Mouse (Mus musculus) bone marrow macrophage, adult 2 months (primary cell): Measurements from ENCODE around the gene Tsen2. TPM values are rescaled to one million over a fixed set of nuclear protein-coding genes. Genes with fewer than 3 reads are reported as not detected.
A peak's percentile ranks its signal among the peaks of the same experiment; 100 is the strongest.

Source experiments
- H3K27ac ChIP-seq: 2 replicates; pipeline ENCODE4 v1.5.1; 2012; ENCODE audit warnings: low read depth, low read length; ENCODE audit not compliant: insufficient read depth
- H3K4me1 ChIP-seq: 2 replicates; pipeline ENCODE4 v1.6.1; 2012; ENCODE audit warnings: low read length; ENCODE audit not compliant: control insufficient read depth, insufficient read depth
- H3K4me3 ChIP-seq: 2 replicates; pipeline ENCODE4 v1.5.1; 2012; ENCODE audit warnings: mild to moderate bottlenecking, low read length, moderate library complexity; ENCODE audit not compliant: insufficient read depth
- CTCF ChIP-seq: IDR thresholded peaks from 2 replicates; pipeline ENCODE4 v1.5.1; 2012; ENCODE audit warnings: low read depth, mild to moderate bottlenecking, low read length, moderate library complexity
- POLR2A ChIP-seq: IDR thresholded peaks from 2 replicates; pipeline ENCODE4 v1.6.1; 2012; ENCODE audit warnings: mild to moderate bottlenecking, low read depth, low read length, borderline replicate concordance
- polyA plus RNA-seq: library from polyadenylated mRNA; stranded (reverse); fragments of >200 nt; gene quantifications from 2 replicates; pipeline ENCODE4 v1.2.4, GENCODE M21; 2012; ENCODE audit not compliant: missing spikeins, insufficient read depth, insufficient read length

Gene Tsen2
- polyA plus RNA-seq, 1 experiment, result 6.5 TPM

DNA sequence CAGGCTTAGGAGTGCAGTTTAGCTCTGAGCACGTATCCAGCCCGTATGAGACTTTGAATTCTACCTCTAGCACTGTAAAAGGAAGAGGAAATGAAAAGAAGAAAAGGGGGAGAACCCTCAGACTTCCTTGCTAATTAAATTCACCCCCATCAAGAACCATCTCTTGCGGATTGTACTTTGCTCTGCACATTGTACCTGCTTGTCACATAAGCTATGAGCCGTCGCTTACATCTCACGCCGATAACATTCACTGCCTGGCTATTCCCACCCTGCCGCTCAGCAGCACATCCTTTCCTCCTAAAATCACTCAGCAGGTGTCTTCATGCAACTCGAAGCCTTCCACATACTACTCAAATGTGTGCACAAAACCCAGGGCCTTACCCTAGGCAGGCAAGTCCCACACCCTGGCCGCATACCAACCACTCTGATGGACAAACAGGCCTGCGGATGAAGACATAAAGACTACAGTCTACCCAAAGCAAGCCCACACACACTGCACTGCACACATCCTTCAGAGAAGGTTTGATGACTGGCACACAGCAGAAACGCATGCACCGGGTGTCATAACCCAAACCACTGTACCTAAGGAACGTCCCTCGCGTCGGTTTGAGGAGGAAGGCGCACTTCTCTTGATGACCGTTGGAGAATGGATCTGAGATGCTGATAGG lies 47.4 kb downstream of the Tsen2 start:
- TF ChIP-seq POLR2A (no peak), CTCF (no peak)
- H3K4me3 ChIP-seq, result no peak overlapping the region
- H3K4me1 ChIP-seq, result no peaks in the 10 kb centered on the region
- H3K27ac ChIP-seq, result no peak overlapping the region

DNA sequence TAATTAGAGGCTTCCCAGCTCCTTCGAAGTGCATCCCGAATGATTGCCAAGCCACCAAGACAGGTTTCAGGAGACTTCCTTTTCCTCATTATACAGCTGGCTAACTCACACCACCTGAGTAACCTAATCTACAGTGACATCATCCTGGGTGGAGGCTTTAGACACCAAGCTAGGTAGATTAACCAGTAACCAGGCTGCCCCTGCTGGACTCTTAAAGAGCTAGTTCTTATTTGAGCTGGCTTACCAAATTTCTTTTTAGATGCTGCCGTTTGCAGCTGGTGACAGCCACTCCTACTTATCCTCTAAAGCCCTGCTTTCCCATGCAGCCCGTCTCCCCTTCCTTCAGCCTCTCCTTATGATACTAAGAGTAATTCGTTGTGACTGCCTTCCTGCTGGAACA lies 48.0 kb downstream of the Tsen2 start, which contains the start of gene Mkrn2os:
Mkrn2os (minus strand) TSS at position 119 of the 400 bp plus-strand sequence.
- TF ChIP-seq POLR2A, result no peak
- no peak for TF ChIP-seq CTCF
- no peaks in the 10 kb centered on the region for H3K4me1 ChIP-seq
- no peak within 1 kb of the TSS for H3K4me3 ChIP-seq
- no peak within 1 kb of the TSS for H3K27ac ChIP-seq

DNA sequence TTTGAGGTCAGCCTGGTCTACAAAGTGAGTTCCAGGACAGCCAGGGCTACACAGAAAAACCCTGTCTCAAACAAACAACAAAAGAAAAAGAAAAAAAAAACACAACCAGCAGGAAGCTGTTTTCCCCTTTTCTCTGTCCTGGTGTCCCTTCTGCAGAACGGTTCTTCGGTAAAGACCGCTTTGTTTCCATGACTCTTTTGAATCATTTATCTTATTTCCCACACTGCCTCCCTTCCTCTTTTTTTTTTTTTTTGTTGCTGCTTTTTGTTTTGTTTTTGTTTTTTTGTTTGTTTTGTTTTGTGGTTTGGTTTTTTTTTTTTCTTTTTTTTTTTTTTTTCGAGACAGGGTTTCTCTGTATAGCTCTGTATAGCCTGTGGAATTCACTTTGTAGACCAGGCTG lies 48.8 kb downstream of the Tsen2 start:
- TF ChIP-seq CTCF (no peak), POLR2A (no peak)
- no peak overlapping the region for H3K4me3 ChIP-seq
- no peaks in the 10 kb centered on the region for H3K4me1 ChIP-seq
- no peak overlapping the region for H3K27ac ChIP-seq

DNA sequence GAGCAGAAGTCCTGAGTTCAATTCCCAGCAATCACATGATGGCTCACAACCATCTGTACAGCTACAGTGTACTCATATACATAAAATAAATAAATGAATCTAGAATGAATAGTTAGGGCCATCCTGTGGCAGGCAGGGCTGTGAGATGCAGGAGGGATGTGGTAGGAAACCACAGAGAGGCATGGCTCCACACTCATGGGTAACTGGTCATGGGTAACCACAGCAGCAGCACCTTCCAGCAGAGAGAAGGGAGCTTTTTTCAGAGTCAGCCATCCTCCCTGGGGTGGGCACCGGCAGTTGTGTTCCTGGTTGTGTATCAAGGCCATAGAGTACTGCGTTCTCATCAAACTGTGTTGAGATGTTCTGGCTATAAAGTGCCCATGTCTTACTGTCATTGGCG lies 50.0 kb downstream of the Tsen2 start:
- Histone ChIP-seq H3K27ac (no peak overlapping the region), H3K4me1 (no peaks in the 10 kb centered on the region), H3K4me3 (no peak overlapping the region)
- TF ChIP-seq CTCF (no peak), POLR2A (no peak)

DNA sequence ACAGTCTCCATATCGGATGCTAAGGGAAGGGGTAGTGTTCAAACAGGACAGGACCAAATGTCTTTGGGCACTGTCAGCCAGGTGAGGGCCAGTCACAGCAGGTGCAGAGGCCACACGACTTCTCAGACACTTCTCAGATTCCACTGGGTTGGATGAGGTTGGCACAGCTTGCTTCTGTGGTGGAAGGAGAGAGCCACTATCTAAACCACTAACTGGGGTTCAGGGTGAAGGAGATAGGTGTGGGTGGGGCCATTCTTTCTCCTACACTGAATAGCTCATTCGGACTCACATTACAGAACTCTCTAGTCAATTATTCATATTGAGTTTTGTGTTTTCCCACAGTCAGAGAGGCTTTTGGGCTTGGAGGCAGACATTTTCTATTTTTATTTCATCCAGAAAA lies 51.2 kb downstream of the Tsen2 start:
- TF ChIP-seq CTCF, result no peak
- TF ChIP-seq POLR2A, result no peak
- no peaks in the 10 kb centered on the region for H3K4me1 ChIP-seq
- H3K27ac ChIP-seq, result no peak overlapping the region
- no peak overlapping the region for H3K4me3 ChIP-seq

DNA sequence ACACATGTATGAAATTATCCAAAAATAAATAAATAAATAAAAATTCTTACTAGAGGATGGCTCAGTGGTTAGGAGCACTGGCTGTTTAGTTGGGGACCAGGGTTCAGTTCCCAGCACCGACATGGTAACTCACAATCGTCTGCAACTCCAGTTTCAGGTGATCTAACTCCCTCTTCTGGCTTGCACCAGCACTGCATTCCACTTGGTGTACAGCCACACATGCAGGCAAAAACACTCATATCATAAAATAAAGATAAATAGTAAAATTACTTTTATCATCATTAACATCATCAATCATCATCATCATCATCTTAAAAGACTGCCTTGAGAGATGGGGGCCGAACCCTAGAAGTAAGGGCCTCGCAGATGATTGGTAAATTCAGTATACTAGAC lies 56.9 kb downstream of the Tsen2 start:
- Histone ChIP-seq H3K27ac (no peak overlapping the region), H3K4me3 (no peak overlapping the region), H3K4me1 (peaks cover 11% of the 10 kb centered on the region; the same call in 1 of the 2 replicates)
- TF ChIP-seq CTCF (no peak), POLR2A (no peak)

DNA sequence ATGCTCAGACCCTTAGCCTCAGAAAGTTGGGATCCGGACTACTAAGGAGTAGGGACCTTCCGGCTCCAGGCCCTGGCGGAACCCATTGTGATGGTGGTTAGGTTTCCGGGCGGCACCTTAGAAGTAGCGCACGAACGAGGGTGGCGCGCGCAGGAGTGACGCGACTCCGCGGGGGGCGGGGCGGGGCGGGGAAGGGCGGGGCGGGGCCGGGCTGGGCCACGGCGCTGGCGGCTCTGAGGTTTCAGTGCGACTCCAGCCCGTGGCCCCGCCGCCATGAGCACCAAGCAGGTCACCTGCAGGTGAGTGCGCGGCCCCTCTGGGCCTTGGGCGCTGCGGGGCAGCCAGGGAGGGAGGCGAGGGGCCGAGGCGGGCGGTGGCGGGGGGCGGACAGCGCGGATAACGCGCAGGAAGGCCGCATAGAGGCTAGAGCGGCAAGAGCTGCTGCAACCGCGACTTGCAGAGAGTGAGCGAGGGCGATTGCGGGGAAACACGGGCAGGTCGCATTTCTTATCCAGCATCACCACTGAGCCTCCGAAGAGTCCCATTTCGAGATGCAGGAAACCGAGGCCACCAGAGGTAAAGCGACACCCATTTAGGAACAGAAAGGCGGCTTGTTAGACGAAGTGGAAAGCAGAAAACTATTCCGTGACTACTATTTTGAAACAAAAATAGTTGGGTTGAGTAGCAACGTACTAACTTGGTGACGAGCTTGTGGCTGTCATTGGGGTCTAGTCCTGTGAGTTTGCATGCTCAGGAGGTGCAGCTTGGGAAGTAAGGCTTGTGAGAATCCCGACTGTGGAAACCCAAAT lies 57.5 kb downstream of the Tsen2 start, which contains the start of gene Mkrn2:
Mkrn2 (plus strand) TSS at position 188 of the 809 bp plus-strand sequence.
- Histone ChIP-seq H3K4me3 (peak within 1 kb of the TSS; percentile 99), H3K27ac (peak within 1 kb of the TSS; percentile 45), H3K4me1 (peaks cover 14% of the 10 kb centered on the region)
- TF ChIP-seq CTCF, result no peak
- no peak for TF ChIP-seq POLR2A

DNA sequence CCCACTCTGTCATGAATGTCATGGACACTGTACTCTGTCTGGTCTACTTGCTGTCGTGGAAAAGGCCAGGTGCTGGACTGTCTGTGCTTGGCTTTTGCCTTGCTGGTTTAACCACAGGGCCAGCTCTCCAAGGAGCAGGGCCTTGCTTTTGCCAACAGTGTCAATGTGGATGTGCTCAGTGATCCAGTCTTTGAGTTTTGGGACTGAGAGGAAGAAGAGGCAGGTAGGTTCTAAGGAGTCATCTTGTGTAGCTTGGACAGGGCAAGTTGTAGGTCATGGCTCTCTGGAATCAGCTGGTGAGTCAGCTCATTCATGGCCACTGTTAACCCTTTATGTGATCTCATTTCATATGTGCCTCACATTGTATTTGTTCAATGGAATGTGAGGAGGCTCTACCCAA lies 62.0 kb downstream of the Tsen2 start:
- no peak for TF ChIP-seq CTCF
- Histone ChIP-seq H3K27ac (no peak overlapping the region), H3K4me3 (no peak overlapping the region), H3K4me1 (peaks cover 14% of the 10 kb centered on the region)

DNA sequence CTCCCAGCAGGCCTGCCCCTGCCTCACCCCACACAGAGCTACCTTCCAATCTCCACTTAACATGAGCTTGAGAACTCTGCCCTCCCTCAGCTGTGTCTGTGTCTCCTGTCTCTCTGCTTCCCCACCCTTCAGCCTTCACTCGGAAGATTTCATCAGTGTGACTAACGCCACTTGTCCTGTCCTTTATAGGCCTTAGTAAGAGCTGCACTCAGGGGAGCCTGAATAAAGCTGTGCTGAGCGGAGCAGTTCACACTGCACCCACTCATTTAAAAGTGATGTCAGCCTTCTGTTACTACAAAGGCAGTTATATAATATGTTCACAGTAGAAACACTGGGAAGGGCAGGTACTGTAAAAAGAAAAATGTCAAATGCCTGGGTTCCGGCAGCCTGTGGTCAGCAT lies 63.0 kb downstream of the Tsen2 start:
- TF ChIP-seq POLR2A (no peak), CTCF (no peak)
- peaks cover 14% of the 10 kb centered on the region for H3K4me1 ChIP-seq
- no peak overlapping the region for H3K4me3 ChIP-seq
- H3K27ac ChIP-seq, result no peak overlapping the region

DNA sequence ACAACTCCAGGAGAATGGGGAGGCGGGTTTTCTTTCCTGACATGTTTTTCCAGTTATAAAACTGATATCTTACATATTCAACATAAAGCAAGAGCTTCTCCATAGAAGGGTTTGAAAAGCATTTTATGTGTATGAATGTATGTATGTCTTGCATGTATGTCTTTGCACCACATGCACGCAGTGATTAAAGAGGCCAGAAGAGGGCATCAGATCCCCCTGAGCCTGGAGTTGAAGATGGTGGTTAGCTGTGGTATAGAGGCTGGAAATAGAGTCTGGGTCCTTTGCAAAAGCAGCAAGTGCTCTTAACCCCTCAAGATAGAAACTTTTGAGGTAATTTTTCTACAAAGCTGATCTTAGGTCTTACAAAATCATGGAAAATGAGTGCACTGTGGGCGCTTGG lies 64.7 kb downstream of the Tsen2 start:
- no peak for TF ChIP-seq CTCF
- TF ChIP-seq POLR2A, result no peak
- Histone ChIP-seq H3K27ac (no peak overlapping the region), H3K4me3 (no peak overlapping the region)

More for the DNA sequence above, 64.7 kb downstream of the Tsen2 start:
- H3K4me1 ChIP-seq, result peaks cover 12% of the 10 kb centered on the region
